Mouse (Mus musculus) lung, adult 2 months (tissue): ENCODE measurements around the gene Mfsd7a. TPM values are rescaled to one million over a fixed set of nuclear protein-coding genes. Genes with fewer than 3 reads are reported as not detected.
A peak's percentile ranks its signal among the peaks of the same experiment; 100 is the strongest.
"Not testable (repeated sequence)": the region's sequence is repeated elsewhere in the genome, so short reads cannot be mapped to it uniquely, and the experiment has no call there.

Experiments
- DNase-seq: peaks from one replicate; pipeline ENCODE4 v3.0.0; 2022
- H3K4me1 ChIP-seq: fragments of 200-500 bp; 2 replicates; pipeline ENCODE4 v1.6.1; 2011; ENCODE audit warnings: low read length; ENCODE audit not compliant: control insufficient read depth, insufficient read depth
- H3K4me3 ChIP-seq: fragments of 200-500 bp; replicated peaks from 2 replicates; pipeline ENCODE3; 2011; ENCODE audit warnings: low read depth, mild to moderate bottlenecking, control low read depth, low read length; ENCODE audit errors: extremely low read depth
- CTCF ChIP-seq: fragments of 200-500 bp; IDR thresholded peaks from 2 replicates; pipeline ENCODE4 v1.5.1; 2011; ENCODE audit warnings: mild to moderate bottlenecking, low read length, control low read depth; ENCODE audit not compliant: insufficient read depth
- POLR2A ChIP-seq: fragments of 200-500 bp; IDR thresholded peaks from 2 replicates; pipeline ENCODE4 v1.6.1; 2011; ENCODE audit warnings: low read depth, mild to moderate bottlenecking, control low read depth, low read length, borderline replicate concordance; ENCODE audit errors: extremely low read depth
- WGBS: fragments of 180-500 bp; shearing (Covaris S2); methylation state at CpG from one replicate; pipeline ENCODE4 v1.1.7; 2018; 5-methylcytosine and 5-hydroxymethylcytosine counted together
- polyA plus RNA-seq: library from polyadenylated mRNA; depleted of rRNA; stranded (reverse); fragments of >200 nt; gene quantifications from 2 replicates; pipeline ENCODE4 v1.2.3, GENCODE M21; 2012; rRNA removed

The Mfsd7a gene
- 6.8 and 9.7 TPM in 2 replicates for polyA plus RNA-seq

DNA sequence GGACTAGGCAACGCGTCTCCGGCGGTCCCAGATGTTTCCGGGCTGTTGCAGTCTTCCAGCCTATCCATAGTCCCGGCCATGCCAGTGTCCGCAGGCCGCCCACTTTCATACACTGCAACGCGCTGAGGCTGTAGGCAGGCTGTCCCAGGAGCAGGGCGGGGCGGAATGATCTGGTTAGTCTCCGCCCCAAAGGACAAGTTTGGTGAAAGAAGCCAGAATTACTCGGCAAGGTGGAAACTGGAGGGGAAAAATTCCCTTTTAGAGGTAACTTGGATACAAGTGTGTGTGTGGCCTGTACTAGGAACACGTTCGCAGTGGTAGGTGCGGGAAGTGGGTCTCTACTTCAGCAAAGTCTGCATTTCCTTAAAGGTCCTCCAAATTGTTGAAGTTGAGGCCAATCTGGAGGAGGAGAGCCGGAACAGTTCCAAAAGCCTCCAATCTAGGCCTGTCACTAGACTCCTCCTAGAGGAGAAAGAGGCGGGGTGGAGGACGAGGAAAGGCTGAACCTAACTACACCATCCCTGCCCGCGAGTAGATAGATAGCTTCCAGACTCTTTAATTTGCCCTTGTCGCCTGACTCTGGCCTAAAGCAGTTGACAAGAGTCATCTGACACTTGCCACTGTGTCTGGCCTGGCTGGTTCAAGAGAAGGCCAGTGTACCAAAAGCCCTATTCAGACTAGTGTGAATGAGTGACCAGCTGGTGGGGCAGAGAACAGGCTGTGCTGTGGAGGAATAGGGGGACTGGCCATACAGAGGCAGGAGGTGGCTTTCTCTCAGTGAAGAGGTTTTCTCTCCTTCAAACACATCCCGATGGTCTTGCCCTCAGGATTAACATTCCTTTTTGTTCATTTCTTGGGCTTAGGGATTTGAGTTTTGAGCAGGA is at the start of gene Mfsd7a:
TSS of gene Mfsd7a (minus strand) at position 107 of the 884 bp plus-strand sequence.
- WGBS = 14% methylated on average over 24 of the region's 24 CpGs
- Histone ChIP-seq H3K4me3 (peak within 1 kb of the TSS; percentile 45), H3K4me1 (peaks cover 8% of the 10 kb centered on the region)
- TF ChIP-seq CTCF (no peak), POLR2A (0 out of 2 replicates have a peak, but pooled peaks have one; percentile 32)
- DNase-seq = peak; percentile 70

GRCm38 (mm10) chr5:108486148-108486547 is 37.5 kb upstream of the Mfsd7a start:
- 90% methylated on average over 5 of the region's 5 CpGs for WGBS
- H3K4me3 ChIP-seq, DNase-seq, H3K4me1 ChIP-seq: not testable (repeated sequence)

GRCm38 (mm10) chr5:108485239-108485638 is 36.5 kb upstream of the Mfsd7a start:
- 95% methylated on average over 2 of the region's 2 CpGs for WGBS
- DNase-seq = peak; percentile 23

GRCm38 (mm10) chr5:108483006-108483405 is 34.3 kb upstream of the Mfsd7a start:
- no peak for TF ChIP-seq POLR2A
- TF ChIP-seq CTCF = no peak

More at GRCm38 (mm10) chr5:108485239-108485638, 36.5 kb upstream of the Mfsd7a start:
- H3K4me1 ChIP-seq = no peaks in the 10 kb centered on the region
- no peak overlapping the region for H3K4me3 ChIP-seq
- TF ChIP-seq POLR2A = no peak
- peak; percentile 64 for TF ChIP-seq CTCF

GRCm38 (mm10) chr5:108475977-108476376 is 27.3 kb upstream of the Mfsd7a start:
- Histone ChIP-seq H3K4me3 (no peak overlapping the region), H3K4me1 (no peaks in the 10 kb centered on the region; the same call in 1 of the 2 replicates)
- 94% methylated on average over 3 of the region's 3 CpGs for WGBS
- DNase-seq = no peak
- TF ChIP-seq POLR2A = no peak

More at GRCm38 (mm10) chr5:108483006-108483405, 34.3 kb upstream of the Mfsd7a start:
- DNase-seq = no peak
- H3K4me3 ChIP-seq = no peak overlapping the region
- H3K4me1 ChIP-seq = no peaks in the 10 kb centered on the region
- WGBS = 83% methylated on average over 6 of the region's 6 CpGs

DNA sequence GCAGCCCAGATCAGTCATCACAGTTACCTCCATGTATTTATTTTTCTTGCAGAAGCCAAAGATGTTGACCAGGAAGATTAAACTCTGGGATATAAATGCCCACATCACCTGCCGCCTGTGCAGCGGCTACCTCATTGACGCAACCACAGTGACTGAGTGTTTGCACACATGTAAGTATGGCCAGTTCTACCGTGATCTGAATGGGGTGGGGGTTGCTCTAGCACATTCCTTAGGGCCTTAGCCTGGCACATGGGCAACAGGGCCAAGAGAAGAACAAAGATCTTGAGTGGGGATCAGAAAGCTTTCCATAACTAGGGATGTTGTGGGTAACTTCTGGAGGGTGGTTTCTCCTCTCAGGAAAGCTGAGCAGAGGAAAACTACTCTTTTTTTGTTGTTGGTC is 25.0 kb upstream of the Mfsd7a start:
- Histone ChIP-seq H3K4me3 (no peak overlapping the region), H3K4me1 (peaks cover 3% of the 10 kb centered on the region)
- WGBS = 57% methylated on average over 4 of the region's 4 CpGs
- DNase-seq = no peak
- TF ChIP-seq POLR2A (no peak), CTCF (no peak)

DNA sequence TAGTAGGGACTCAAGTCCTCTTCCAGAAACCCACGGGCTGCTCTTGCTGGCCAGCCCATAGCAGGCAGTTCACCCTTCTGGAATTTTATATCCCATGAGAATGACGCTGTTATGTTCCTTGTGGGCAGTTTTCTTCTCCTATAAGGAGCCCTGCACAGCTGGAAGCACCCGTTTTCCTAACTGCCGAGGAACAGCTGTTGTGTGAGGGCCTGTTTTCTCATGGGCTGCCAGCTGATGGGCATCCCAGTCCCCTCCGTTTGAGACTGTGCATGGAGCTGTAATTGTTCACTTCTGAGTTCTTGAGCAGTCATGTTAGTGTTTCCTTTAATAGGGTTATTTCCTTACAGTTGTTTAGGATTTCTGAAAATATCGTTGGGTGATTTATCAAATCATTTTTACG is 20.9 kb upstream of the Mfsd7a start:
- 61% methylated on average over 7 of the region's 7 CpGs for WGBS
- H3K4me1 ChIP-seq = peaks cover 9% of the 10 kb centered on the region
- no peak for TF ChIP-seq POLR2A
- no peak overlapping the region for H3K4me3 ChIP-seq
- DNase-seq = no peak

DNA sequence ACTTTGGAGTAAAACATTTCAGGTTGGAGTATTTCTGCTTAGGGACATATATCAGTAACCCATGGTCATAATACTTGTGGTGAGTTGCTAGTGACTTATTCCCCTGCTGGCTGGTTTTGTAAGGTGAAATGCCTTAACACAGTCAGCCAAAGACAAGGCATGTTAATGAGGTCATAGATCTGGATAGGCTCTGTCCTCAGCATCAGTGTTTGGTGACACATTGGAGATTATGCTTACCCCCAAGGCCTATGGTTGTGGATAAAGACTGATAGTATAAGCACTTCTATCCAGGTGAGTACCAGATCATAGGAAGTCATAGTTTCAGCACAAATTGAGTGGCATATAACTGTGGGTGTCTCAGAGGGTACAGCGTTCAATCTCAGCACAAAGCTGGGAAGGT is 18.0 kb upstream of the Mfsd7a start:
- WGBS = 93% methylated on average over 1 of the region's 1 CpGs
- Histone ChIP-seq H3K4me1 (peaks cover 22% of the 10 kb centered on the region), H3K4me3 (no peak overlapping the region)
- TF ChIP-seq POLR2A = no peak
- no peak for TF ChIP-seq CTCF
- DNase-seq = no peak

GRCm38 (mm10) chr5:108465131-108465891 is 16.6 kb upstream of the Mfsd7a start:
- TF ChIP-seq POLR2A (no peak), CTCF (no peak)

DNA sequence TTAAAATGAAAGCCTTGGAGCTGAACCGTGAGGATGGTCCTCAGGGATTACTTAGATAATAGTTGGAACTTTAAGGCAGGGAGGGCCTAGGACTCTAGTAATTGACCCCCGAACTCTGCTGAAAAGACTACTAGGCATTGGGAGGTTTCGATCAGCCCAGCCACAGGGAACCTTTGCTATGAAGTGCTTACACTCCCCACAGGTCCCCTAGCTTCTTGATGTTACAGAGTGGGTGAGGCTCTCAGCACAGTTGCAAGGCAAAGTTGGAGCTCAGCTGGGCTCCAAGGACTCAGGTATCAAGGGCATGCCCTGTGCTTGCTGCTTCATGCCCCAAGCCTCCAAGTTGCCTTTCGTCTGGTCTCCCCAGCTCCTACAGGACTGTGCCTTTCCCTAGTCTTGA is 13.8 kb upstream of the Mfsd7a start:
- no peak for DNase-seq
- no peak for TF ChIP-seq POLR2A
- no peak for TF ChIP-seq CTCF
- H3K4me1 ChIP-seq = peaks cover 19% of the 10 kb centered on the region
- 24% methylated on average over 4 of the region's 4 CpGs for WGBS
- peak overlapping the region; percentile 6 for H3K4me3 ChIP-seq

More at GRCm38 (mm10) chr5:108465131-108465891, 16.6 kb upstream of the Mfsd7a start:
- 74% methylated on average over 6 of the region's 6 CpGs for WGBS
- Histone ChIP-seq H3K4me1 (peaks cover 19% of the 10 kb centered on the region), H3K4me3 (no peak overlapping the region)
- no peak for DNase-seq
